Mouse (Mus musculus) hindbrain, embryonic 12.5 days (tissue): ENCODE measurements around the gene Rbpj. TPM values are rescaled to one million over a fixed set of nuclear protein-coding genes. Genes with fewer than 3 reads are reported as not detected.

Experiments
- ATAC-seq: fragments of 200-750 bp; cut with Nextera tagmentation; 2 replicates; pipeline ENCODE4 v1.8.0; 2017; ENCODE audit warnings: moderate TSS enrichment; ENCODE audit not compliant: low FRiP score
- H3K27ac ChIP-seq: fragments of 300-500 bp; sonication (generic); 2 replicates; pipeline ENCODE4 v1.5.1; 2016; ENCODE audit warnings: mild to moderate bottlenecking
- H3K27me3 ChIP-seq: fragments of 300-500 bp; sonication (generic); 2 replicates; pipeline ENCODE4 v1.6.1; 2016; ENCODE audit warnings: mild to moderate bottlenecking
- H3K36me3 ChIP-seq: fragments of 300-500 bp; sonication (generic); 2 replicates; pipeline ENCODE4 v1.6.1; 2016; ENCODE audit warnings: mild to moderate bottlenecking
- H3K4me1 ChIP-seq: fragments of 300-500 bp; sonication (generic); 2 replicates; pipeline ENCODE4 v1.6.1; 2016
- H3K4me2 ChIP-seq: fragments of 300-500 bp; sonication (generic); replicated peaks from 2 replicates; pipeline ENCODE4 v1.6.1; 2016; ENCODE audit warnings: mild to moderate bottlenecking
- H3K4me3 ChIP-seq: fragments of 300-500 bp; sonication (generic); 2 replicates; pipeline ENCODE4 v1.5.1; 2016; ENCODE audit warnings: mild to moderate bottlenecking
- H3K9ac ChIP-seq: fragments of 300-500 bp; sonication (generic); 2 replicates; pipeline ENCODE4 v1.6.1; 2016; ENCODE audit warnings: mild to moderate bottlenecking, moderate library complexity
- H3K9me3 ChIP-seq: fragments of 300-500 bp; sonication (generic); replicated peaks from 2 replicates; pipeline ENCODE4 v1.6.1; 2016; ENCODE audit warnings: mild to moderate bottlenecking
- WGBS: fragments of 180-500 bp; shearing (Covaris S2); methylation state at CpG from one replicate; pipeline ENCODE4 v1.1.7; 2016; 5-methylcytosine and 5-hydroxymethylcytosine counted together
- polyA plus RNA-seq: library from polyadenylated mRNA; unstranded; fragments of >200 nt; fragmentation: Nextera tagmentation; extraction: Ambion mirVana; gene quantifications from 2 replicates; pipeline ENCODE4 v1.2.1, GENCODE M21; 2016

The Rbpj gene
- polyA plus RNA-seq, 1 experiment from 2014 or later, result 58.8 TPM

GRCm38 (mm10) chr5:53500509-53501145 is 34.7 kb downstream of the Rbpj start:
- no peak overlapping the region for H3K9ac ChIP-seq
- no peaks in the 10 kb centered on the region for H3K36me3 ChIP-seq
- H3K27me3 ChIP-seq, result no peaks in the 10 kb centered on the region
- H3K9me3 ChIP-seq, result no peaks in the 10 kb centered on the region
- no peaks in the 10 kb centered on the region for H3K4me1 ChIP-seq
- H3K27ac ChIP-seq, result no peak overlapping the region
- no peak for ATAC-seq
- no peak overlapping the region for H3K4me2 ChIP-seq
- no peak overlapping the region for H3K4me3 ChIP-seq
- 49% methylated on average over 10 of the region's 10 CpGs for WGBS

- Histone ChIP-seq H3K9ac (no peak overlapping the region), H3K27ac (no peak overlapping the region), H3K4me1 (no peaks in the 10 kb centered on the region), H3K4me2 (no peak overlapping the region), H3K36me3 (no peaks in the 10 kb centered on the region), H3K4me3 (no peak overlapping the region), H3K27me3 (no peaks in the 10 kb centered on the region), H3K9me3 (no peaks in the 10 kb centered on the region)
- 55% methylated on average over 2 of the region's 3 CpGs for WGBS
- no peak for ATAC-seq
Measured at GRCm38 (mm10) chr5:53503261-53503660, 37.3 kb downstream of the Rbpj start.

GRCm38 (mm10) chr5:53505751-53506150 is 39.8 kb downstream of the Rbpj start:
- WGBS, result 83% methylated on average over 6 of the region's 6 CpGs
- H3K4me1 ChIP-seq, result no peaks in the 10 kb centered on the region
- no peak overlapping the region for H3K27ac ChIP-seq
- no peak overlapping the region for H3K4me2 ChIP-seq
- no peaks in the 10 kb centered on the region for H3K9me3 ChIP-seq
- no peak overlapping the region for H3K4me3 ChIP-seq
- H3K27me3 ChIP-seq, result no peaks in the 10 kb centered on the region
- no peak for ATAC-seq
- H3K36me3 ChIP-seq, result no peaks in the 10 kb centered on the region
- no peak overlapping the region for H3K9ac ChIP-seq

- 79% methylated on average over 5 of the region's 5 CpGs for WGBS
- Histone ChIP-seq H3K4me2 (no peak overlapping the region), H3K4me1 (no peaks in the 10 kb centered on the region), H3K36me3 (no peaks in the 10 kb centered on the region), H3K27me3 (no peaks in the 10 kb centered on the region), H3K9me3 (no peaks in the 10 kb centered on the region), H3K27ac (no peak overlapping the region), H3K4me3 (no peak overlapping the region), H3K9ac (no peak overlapping the region)
- no peak for ATAC-seq
Measured at GRCm38 (mm10) chr5:53507371-53507770, 41.4 kb downstream of the Rbpj start.

- no peak overlapping the region for H3K27ac ChIP-seq
- H3K4me1 ChIP-seq, result no peaks in the 10 kb centered on the region
- no peak overlapping the region for H3K4me3 ChIP-seq
- no peak overlapping the region for H3K4me2 ChIP-seq
- H3K9ac ChIP-seq, result no peak overlapping the region
- ATAC-seq, result no peak
- no peaks in the 10 kb centered on the region for H3K9me3 ChIP-seq
- no peaks in the 10 kb centered on the region for H3K27me3 ChIP-seq
- WGBS, result 78% methylated on average over 10 of the region's 10 CpGs
- no peaks in the 10 kb centered on the region for H3K36me3 ChIP-seq
Measured at GRCm38 (mm10) chr5:53509465-53509864, 43.5 kb downstream of the Rbpj start.

GRCm38 (mm10) chr5:53509927-53510326 is 44.0 kb downstream of the Rbpj start:
- 97% methylated on average over 2 of the region's 2 CpGs for WGBS

GRCm38 (mm10) chr5:53511426-53511825 is 45.5 kb downstream of the Rbpj start:
- Histone ChIP-seq H3K27ac (no peak overlapping the region), H3K4me2 (no peak overlapping the region), H3K4me1 (no peaks in the 10 kb centered on the region), H3K36me3 (no peaks in the 10 kb centered on the region), H3K4me3 (no peak overlapping the region), H3K27me3 (no peaks in the 10 kb centered on the region), H3K9ac (no peak overlapping the region), H3K9me3 (no peaks in the 10 kb centered on the region)
- no peak for ATAC-seq
- 98% methylated on average over 4 of the region's 4 CpGs for WGBS

More at GRCm38 (mm10) chr5:53509927-53510326, 44.0 kb downstream of the Rbpj start:
- Histone ChIP-seq H3K9ac (no peak overlapping the region), H3K4me3 (no peak overlapping the region), H3K27me3 (no peaks in the 10 kb centered on the region), H3K4me2 (no peak overlapping the region), H3K4me1 (no peaks in the 10 kb centered on the region), H3K9me3 (no peaks in the 10 kb centered on the region), H3K36me3 (no peaks in the 10 kb centered on the region), H3K27ac (no peak overlapping the region)
- ATAC-seq, result no peak

- Histone ChIP-seq H3K4me2 (no peak overlapping the region), H3K36me3 (no peaks in the 10 kb centered on the region), H3K4me1 (no peaks in the 10 kb centered on the region), H3K27ac (no peak overlapping the region), H3K4me3 (no peak overlapping the region), H3K9me3 (no peaks in the 10 kb centered on the region), H3K27me3 (no peaks in the 10 kb centered on the region), H3K9ac (no peak overlapping the region)
- WGBS, result 86% methylated on average over 4 of the region's 4 CpGs
- ATAC-seq, result no peak
Measured at GRCm38 (mm10) chr5:53514959-53515612, 49.1 kb downstream of the Rbpj start.

- no peak overlapping the region for H3K4me2 ChIP-seq
- H3K36me3 ChIP-seq, result no peaks in the 10 kb centered on the region
- whole genome bisulfite sequencing, result 78% methylated on average over 2 of the region's 2 CpGs
- H3K9me3 ChIP-seq, result no peaks in the 10 kb centered on the region
- ATAC-seq, result no peak
- no peaks in the 10 kb centered on the region for H3K4me1 ChIP-seq
- H3K27me3 ChIP-seq, result no peaks in the 10 kb centered on the region
- H3K27ac ChIP-seq, result no peak overlapping the region
- H3K9ac ChIP-seq, result no peak overlapping the region
- H3K4me3 ChIP-seq, result no peak overlapping the region
Measured at GRCm38 (mm10) chr5:53516482-53516881, 50.5 kb downstream of the Rbpj start.

GRCm38 (mm10) chr5:53517802-53518201 is 51.9 kb downstream of the Rbpj start:
- Histone ChIP-seq H3K27ac (no peak overlapping the region; the same call in 1 of the 2 replicates), H3K27me3 (no peaks in the 10 kb centered on the region), H3K9ac (no peak overlapping the region), H3K4me1 (peaks cover under 1% of the 10 kb centered on the region; the same call in 1 of the 2 replicates), H3K9me3 (no peaks in the 10 kb centered on the region), H3K4me2 (no peak overlapping the region), H3K36me3 (no peaks in the 10 kb centered on the region), H3K4me3 (no peak overlapping the region)
- 79% methylated on average over 8 of the region's 8 CpGs for WGBS
- ATAC-seq, result no peak

GRCm38 (mm10) chr5:53519131-53519530 is 53.2 kb downstream of the Rbpj start:
- Histone ChIP-seq H3K9ac (no peak overlapping the region), H3K27ac (no peak overlapping the region), H3K4me2 (no peak overlapping the region), H3K4me1 (peaks cover 11% of the 10 kb centered on the region), H3K27me3 (no peaks in the 10 kb centered on the region), H3K9me3 (no peaks in the 10 kb centered on the region), H3K4me3 (no peak overlapping the region), H3K36me3 (no peaks in the 10 kb centered on the region)
- 43% methylated on average over 4 of the region's 4 CpGs for WGBS
- ATAC-seq, result no peak

GRCm38 (mm10) chr5:53519998-53520577 is 54.1 kb downstream of the Rbpj start:
- 93% methylated on average over 10 of the region's 10 CpGs for WGBS
- Histone ChIP-seq H3K4me3 (no peak overlapping the region), H3K27ac (no peak overlapping the region), H3K9me3 (no peaks in the 10 kb centered on the region), H3K36me3 (no peaks in the 10 kb centered on the region), H3K4me1 (peaks cover 11% of the 10 kb centered on the region), H3K27me3 (no peaks in the 10 kb centered on the region), H3K4me2 (no peak overlapping the region), H3K9ac (no peak overlapping the region)
- ATAC-seq, result no peak
